Mouse (Mus musculus): ENCODE measurements at regions not wholly inside any gene's neighbourhood (a gene's known extent, or its start where the extent isn't known, plus 50 kb on each side); places are given as distances from the start of the nearest gene placed in this dataset.
A peak's percentile ranks its signal among the peaks of the same experiment; 100 is the strongest.

DNA sequence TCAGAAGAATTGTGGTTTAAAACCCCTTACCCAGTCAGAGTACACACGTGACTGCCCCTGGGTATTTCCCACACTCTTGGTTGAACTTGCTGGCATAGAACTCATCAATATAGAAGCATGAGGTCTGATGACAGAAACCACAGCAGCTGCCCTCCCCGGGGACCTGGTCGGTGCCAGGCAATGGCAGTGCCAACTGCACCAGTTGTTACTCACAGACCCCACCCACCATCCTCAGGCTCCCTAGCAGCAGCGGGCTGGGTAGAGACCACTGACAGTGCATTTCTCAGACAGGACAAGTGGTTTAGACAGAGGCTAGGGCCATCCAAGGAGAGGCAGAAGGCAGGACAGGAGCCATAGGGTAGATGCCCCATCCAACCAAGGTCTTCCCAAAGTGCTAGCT is 144.7 kb upstream of the Lhx5 start:
- no peaks in the 10 kb centered on the region for H3K36me3 ChIP-seq
- no peak overlapping the region for H3K4me3 ChIP-seq
- H3K4me2 ChIP-seq (replicated peaks) = no peak overlapping the region
- 83% methylated on average over 4 of the region's 4 CpGs for WGBS
- H3K27me3 ChIP-seq = peaks cover 67% of the 10 kb centered on the region
- no peak overlapping the region for H3K27ac ChIP-seq
- peaks cover 5% of the 10 kb centered on the region; the same call in 1 of the 2 replicates for H3K9me3 ChIP-seq
- ATAC-seq (ENCODE audit: insufficient number of reproducible peaks, insufficient read depth, low FRiP score, low TSS enrichment) = no peak
- no peak overlapping the region for H3K9ac ChIP-seq
- H3K4me1 ChIP-seq = peaks cover 7% of the 10 kb centered on the region; the same call in 1 of the 2 replicates

DNA sequence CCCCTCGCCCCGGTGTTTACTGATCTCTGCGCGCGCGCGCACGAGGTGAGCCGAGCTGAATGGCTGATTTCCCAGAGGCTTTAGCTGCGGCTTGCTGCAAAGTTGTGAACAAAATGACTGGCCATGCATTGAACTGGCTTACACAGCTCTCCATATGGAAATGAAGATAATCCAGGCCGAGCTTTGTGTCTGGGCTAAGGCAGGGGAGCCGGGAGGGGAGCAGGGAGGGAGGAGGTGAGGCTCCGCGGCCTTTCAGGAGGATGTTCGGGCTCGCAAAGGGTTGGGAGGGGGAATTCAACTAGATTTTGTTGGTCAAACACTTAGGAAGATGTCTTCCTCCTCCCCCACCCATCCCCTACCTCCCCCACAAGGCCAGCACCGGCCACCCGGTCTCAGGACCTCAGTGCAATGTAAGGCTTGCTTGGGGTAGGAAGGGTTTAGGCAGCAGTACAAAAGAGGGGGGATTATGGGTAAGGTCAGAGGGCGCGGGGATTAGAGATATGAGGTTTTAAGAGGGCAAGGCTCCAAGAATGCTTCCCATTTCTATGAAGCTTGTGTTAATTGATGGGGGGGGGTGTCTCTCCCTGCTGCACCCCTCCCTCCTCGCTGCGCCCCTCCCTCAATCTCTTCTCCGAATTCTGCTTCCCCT is 143.3 kb upstream of the Lhx5 start:
- peaks cover 7% of the 10 kb centered on the region; the same call in 1 of the 2 replicates for H3K4me1 ChIP-seq
- H3K27ac ChIP-seq = no peak overlapping the region
- H3K36me3 ChIP-seq = no peaks in the 10 kb centered on the region
- H3K9me3 ChIP-seq = peaks cover 5% of the 10 kb centered on the region; the same call in 1 of the 2 replicates
- peak overlapping the region; percentile 27 for H3K4me2 ChIP-seq (replicated peaks)
- H3K9ac ChIP-seq = no peak overlapping the region
- peaks cover 58% of the 10 kb centered on the region for H3K27me3 ChIP-seq
- H3K4me3 ChIP-seq = no peak overlapping the region
- no peak for ATAC-seq (ENCODE audit: insufficient number of reproducible peaks, insufficient read depth, low FRiP score, low TSS enrichment)
- WGBS = 3% methylated on average over 22 of the region's 23 CpGs

DNA sequence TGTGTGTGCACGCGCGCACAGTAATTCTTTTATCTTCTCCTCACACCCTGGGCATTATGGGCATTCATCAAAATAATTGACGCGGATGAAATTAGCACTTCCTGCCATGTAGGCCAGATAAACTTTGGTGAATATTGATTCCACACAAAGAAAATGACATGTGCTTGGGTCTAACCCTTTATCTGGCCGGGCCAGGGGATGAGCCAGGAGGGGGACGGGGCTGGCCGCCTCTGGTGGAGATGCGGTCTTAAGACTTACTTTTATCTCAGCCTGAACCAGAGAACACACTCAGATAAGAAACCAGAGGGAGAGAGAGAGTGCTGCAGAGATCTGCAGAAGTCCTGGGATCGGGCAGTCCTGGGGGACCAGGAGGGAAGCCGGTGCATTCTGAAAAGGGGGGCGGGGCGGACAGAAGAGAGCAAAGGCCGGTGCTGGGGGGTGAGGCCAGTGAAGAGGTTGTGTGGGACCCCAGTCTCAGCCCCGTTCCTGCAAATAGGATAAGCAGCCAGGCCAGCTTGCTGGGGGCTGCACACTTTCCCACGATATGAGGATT is 136.9 kb upstream of the Lhx5 start:
- ATAC-seq (ENCODE audit: insufficient number of reproducible peaks, insufficient read depth, low FRiP score, low TSS enrichment) = no peak
- 0 out of 2 replicates have a peak, but pooled peaks cover 3% of the 10 kb centered on the region for H3K4me1 ChIP-seq
- H3K4me3 ChIP-seq = no peak overlapping the region
- no peak overlapping the region for H3K4me2 ChIP-seq (replicated peaks)
- H3K27ac ChIP-seq = no peak overlapping the region
- H3K9ac ChIP-seq = no peak overlapping the region
- peaks cover 38% of the 10 kb centered on the region for H3K27me3 ChIP-seq
- H3K9me3 ChIP-seq = peaks cover 2% of the 10 kb centered on the region; the same call in 1 of the 2 replicates
- WGBS = 45% methylated on average over 16 of the region's 16 CpGs
- no peaks in the 10 kb centered on the region for H3K36me3 ChIP-seq

DNA sequence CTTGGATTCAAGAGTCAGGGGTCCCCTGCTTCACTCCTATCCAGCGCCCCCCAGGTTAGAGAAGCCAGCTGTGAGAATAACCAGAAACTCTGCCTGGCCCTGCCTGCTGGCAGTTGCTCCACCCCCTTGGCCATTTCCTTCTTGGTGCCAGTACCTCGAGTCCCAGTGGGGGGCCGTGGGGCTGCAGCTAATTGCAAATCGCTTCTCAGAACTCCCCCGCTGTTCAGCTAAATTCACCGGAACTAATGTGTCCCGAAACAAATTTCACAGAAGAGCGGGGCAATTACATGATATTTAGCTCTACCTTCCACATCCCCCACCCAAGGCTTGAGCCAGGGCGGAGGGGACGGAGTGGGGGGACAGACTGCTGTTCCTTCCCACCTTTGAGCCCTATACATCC is 134.3 kb upstream of the Lhx5 start:
- H3K4me2 ChIP-seq (replicated peaks) = no peak overlapping the region
- H3K4me1 ChIP-seq = peaks cover 11% of the 10 kb centered on the region
- no peak overlapping the region for H3K4me3 ChIP-seq
- WGBS = 4% methylated on average over 10 of the region's 10 CpGs
- H3K27ac ChIP-seq = no peak overlapping the region
- no peak overlapping the region for H3K9ac ChIP-seq
- no peaks in the 10 kb centered on the region for H3K9me3 ChIP-seq
- H3K27me3 ChIP-seq = peaks cover 64% of the 10 kb centered on the region
- no peak for ATAC-seq (ENCODE audit: insufficient number of reproducible peaks, insufficient read depth, low FRiP score, low TSS enrichment)
- H3K36me3 ChIP-seq = no peaks in the 10 kb centered on the region

DNA sequence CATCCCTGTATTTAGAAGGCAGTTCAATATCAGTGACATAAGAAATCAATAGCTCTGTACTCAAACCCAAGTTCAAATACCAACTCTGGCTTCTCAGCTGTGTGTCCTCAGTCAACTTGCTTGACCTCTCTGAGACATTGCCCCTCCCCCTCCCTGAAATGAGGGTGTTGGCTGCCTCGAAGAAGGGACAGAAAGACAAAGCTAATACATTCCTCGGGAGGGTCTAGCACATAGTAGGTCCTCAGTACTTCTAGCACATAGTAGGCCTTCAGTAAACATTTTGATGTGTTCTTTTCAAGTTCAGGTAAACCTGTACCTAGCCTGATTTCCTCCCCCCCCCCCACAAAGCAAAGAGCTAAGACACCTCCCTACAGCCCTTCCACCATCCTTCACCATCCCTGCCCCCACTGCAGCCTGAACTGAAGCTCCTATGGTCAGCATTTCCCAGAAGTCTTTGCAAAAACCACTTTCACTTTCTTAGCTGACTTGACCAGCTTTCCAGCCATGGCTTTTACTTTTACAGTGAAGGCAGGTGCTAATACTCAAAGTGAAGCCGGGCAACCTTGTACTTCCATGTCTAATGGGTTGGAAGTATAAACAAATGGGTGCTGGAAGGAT is 133.7 kb upstream of the Lhx5 start:
- H3K4me3 ChIP-seq = no peak overlapping the region
- H3K9me3 ChIP-seq = no peaks in the 10 kb centered on the region
- peaks cover 70% of the 10 kb centered on the region for H3K27me3 ChIP-seq
- no peaks in the 10 kb centered on the region for H3K36me3 ChIP-seq
- H3K9ac ChIP-seq = no peak overlapping the region
- no peak overlapping the region for H3K27ac ChIP-seq
- WGBS = 55% methylated on average over 3 of the region's 3 CpGs
- H3K4me2 ChIP-seq (replicated peaks) = no peak overlapping the region
- H3K4me1 ChIP-seq = peaks cover 15% of the 10 kb centered on the region
- no peak for ATAC-seq (ENCODE audit: insufficient number of reproducible peaks, insufficient read depth, low FRiP score, low TSS enrichment)

DNA sequence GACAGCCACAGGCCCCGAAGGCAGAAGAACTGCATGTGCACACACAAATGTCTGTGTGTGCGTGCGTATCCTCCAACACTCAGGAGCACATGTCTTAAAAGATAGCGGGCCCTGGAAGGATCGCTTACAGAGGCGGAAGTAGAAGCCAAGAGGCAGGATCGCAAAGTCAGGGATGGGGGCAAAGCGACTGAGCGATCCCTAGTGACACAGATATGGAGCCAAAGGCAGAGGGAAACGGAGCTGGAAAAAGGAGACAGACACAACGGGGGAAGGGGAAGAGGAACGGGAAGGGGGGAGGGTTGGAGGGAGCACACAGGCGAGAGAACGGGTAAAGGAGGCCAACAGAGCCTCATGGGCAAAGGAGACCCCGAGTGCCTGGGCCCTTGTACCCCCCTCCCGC is 129.8 kb upstream of the Lhx5 start:
- 6% methylated on average over 12 of the region's 16 CpGs for WGBS
- H3K27me3 ChIP-seq = peaks cover 84% of the 10 kb centered on the region
- peak overlapping the region; percentile 32 for H3K4me3 ChIP-seq
- no peaks in the 10 kb centered on the region for H3K36me3 ChIP-seq
- peak overlapping the region; percentile 58 for H3K4me2 ChIP-seq (replicated peaks)
- H3K9me3 ChIP-seq = no peaks in the 10 kb centered on the region
- peaks cover 15% of the 10 kb centered on the region for H3K4me1 ChIP-seq
- no peak overlapping the region for H3K27ac ChIP-seq
- H3K9ac ChIP-seq = peak overlapping the region; percentile 41
- no peak for ATAC-seq (ENCODE audit: insufficient number of reproducible peaks, insufficient read depth, low FRiP score, low TSS enrichment)

DNA sequence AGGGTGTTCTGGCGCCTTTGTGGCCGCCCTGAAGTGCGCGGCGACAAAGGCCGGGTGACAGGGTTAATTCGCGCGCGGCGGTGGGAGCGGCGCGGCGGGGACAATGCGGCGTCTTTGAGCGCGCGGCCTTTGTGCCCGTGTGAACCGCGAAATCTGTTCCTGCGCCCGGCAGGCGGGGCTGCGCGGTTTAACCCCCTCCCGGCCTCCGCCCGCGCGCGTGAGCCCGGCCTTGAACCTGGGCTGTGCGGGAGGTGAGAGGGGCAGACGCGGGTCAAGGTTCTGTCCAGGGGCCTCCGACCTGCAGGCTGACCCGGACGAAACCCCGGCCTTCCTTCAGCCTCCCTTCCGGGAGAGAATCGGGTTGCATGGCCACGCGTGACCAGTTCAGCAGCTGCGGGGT is 129.2 kb upstream of the Lhx5 start:
- Histone ChIP-seq H3K36me3 (no peaks in the 10 kb centered on the region), H3K9me3 (no peaks in the 10 kb centered on the region), H3K4me2 (replicated peaks) (peak overlapping the region; percentile 58), H3K4me3 (peak overlapping the region; percentile 32), H3K27ac (no peak overlapping the region), H3K27me3 (peaks cover 80% of the 10 kb centered on the region), H3K9ac (peak overlapping the region; percentile 41), H3K4me1 (peaks cover 12% of the 10 kb centered on the region)
- 2% methylated on average over 47 of the region's 47 CpGs for WGBS
- no peak for ATAC-seq (ENCODE audit: insufficient number of reproducible peaks, insufficient read depth, low FRiP score, low TSS enrichment)

DNA sequence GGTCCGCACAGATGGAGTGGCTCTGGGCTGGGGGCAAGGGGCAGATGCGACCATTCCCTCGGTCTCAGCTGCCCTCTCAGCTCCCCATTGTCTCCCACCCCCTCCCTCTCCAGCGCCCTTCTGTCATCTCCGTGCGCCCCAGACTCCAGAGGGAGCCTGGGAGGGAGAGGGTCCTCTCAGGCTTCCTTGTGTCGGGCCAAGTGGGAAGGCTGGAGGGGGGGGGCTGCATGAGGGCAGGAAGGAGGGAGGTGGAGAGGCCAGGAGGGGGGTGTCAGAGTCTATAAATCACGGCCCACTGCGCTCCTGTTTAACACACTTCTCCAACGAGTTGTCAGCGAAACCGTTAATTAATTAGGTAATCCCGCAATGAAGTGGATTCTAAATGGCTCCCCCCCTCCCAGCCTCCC is 127.2 kb upstream of the Lhx5 start:
- Histone ChIP-seq H3K27me3 (peaks cover 66% of the 10 kb centered on the region), H3K4me1 (peaks cover 12% of the 10 kb centered on the region), H3K9ac (no peak overlapping the region), H3K4me3 (no peak overlapping the region), H3K27ac (no peak overlapping the region), H3K9me3 (no peaks in the 10 kb centered on the region), H3K36me3 (no peaks in the 10 kb centered on the region), H3K4me2 (replicated peaks) (no peak overlapping the region; the same call in 1 of the 2 replicates)
- 24% methylated on average over 13 of the region's 13 CpGs for WGBS
- no peak for ATAC-seq (ENCODE audit: insufficient number of reproducible peaks, insufficient read depth, low FRiP score, low TSS enrichment)

DNA sequence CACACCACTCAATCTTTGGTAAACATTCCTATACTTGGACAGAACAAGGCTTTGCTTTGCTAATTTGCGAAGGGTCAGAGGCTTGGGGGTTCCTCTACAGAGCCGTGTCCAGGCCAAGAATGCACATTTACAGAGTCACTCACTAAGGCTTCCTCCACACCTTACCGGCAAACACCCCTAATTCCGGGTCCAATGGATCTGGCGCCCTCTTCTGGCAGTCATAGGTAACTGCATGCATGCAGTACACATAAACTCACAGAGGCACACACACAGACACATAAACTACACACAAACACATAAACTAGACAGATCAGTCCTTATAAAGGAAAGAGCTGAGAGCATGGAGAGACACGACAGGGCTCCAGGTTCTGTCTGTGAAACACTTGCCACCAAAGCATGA is 119.2 kb upstream of the Lhx5 start:
- Histone ChIP-seq H3K9ac (no peak overlapping the region), H3K27me3 (0 out of 2 replicates have a peak, but pooled peaks cover 10% of the 10 kb centered on the region), H3K4me3 (no peak overlapping the region), H3K36me3 (no peaks in the 10 kb centered on the region), H3K4me2 (replicated peaks) (no peak overlapping the region), H3K9me3 (0 out of 2 replicates have a peak, but pooled peaks cover 4% of the 10 kb centered on the region), H3K27ac (no peak overlapping the region), H3K4me1 (no peaks in the 10 kb centered on the region)
- no peak for ATAC-seq (ENCODE audit: insufficient number of reproducible peaks, insufficient read depth, low FRiP score, low TSS enrichment)
- 87% methylated on average over 6 of the region's 6 CpGs for WGBS

DNA sequence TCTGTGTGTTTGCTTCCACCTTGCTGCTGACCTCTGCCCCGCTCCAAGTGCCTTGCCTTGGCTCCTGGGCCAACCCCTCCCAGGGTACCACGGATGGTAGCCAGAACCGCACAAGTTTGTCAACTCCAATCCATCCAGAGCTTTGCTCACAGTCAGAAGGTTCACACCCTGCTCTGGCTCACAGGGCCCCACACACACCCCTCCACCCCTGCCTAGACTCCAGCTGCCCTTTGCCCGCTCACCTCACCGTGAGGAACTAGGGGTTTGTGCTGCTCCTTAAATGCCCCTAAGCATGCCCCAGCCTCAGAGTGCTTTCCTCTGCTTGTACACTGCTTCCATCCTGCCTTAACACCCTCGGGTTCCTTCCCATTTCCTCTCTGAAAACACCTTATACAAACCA is 117.5 kb upstream of the Lhx5 start:
- WGBS = 70% methylated on average over 6 of the region's 6 CpGs
- 0 out of 2 replicates have a peak, but pooled peaks cover 10% of the 10 kb centered on the region for H3K27me3 ChIP-seq
- no peak overlapping the region for H3K4me2 ChIP-seq (replicated peaks)
- ATAC-seq (ENCODE audit: insufficient number of reproducible peaks, insufficient read depth, low FRiP score, low TSS enrichment) = no peak
- no peaks in the 10 kb centered on the region for H3K4me1 ChIP-seq
- 0 out of 2 replicates have a peak, but pooled peaks cover 4% of the 10 kb centered on the region for H3K9me3 ChIP-seq
- H3K36me3 ChIP-seq = no peaks in the 10 kb centered on the region
- no peak overlapping the region for H3K4me3 ChIP-seq
- H3K9ac ChIP-seq = no peak overlapping the region
- H3K27ac ChIP-seq = no peak overlapping the region

DNA sequence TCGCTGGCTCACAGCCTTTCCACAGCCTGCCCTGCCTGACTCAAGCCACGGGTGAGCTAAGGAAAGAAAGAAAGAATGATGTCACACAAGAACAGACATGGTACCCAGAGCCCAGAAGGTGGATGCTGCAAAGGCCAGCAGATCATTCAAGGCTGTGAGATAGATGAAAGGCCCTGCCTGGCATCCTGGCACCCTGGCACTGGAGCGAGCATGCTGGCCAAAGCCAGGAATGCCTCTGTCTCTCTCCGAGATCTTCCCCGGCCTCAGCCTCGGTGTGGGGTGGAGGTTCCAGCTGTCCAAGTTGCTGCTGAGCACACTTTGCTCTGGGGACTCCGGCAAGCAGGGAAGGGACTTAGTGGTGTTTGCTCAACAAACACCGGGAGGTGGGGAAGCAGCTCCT is 116.4 kb upstream of the Lhx5 start:
- Histone ChIP-seq H3K4me1 (no peaks in the 10 kb centered on the region), H3K27ac (no peak overlapping the region), H3K27me3 (peaks cover 14% of the 10 kb centered on the region; the same call in 1 of the 2 replicates)

DNA sequence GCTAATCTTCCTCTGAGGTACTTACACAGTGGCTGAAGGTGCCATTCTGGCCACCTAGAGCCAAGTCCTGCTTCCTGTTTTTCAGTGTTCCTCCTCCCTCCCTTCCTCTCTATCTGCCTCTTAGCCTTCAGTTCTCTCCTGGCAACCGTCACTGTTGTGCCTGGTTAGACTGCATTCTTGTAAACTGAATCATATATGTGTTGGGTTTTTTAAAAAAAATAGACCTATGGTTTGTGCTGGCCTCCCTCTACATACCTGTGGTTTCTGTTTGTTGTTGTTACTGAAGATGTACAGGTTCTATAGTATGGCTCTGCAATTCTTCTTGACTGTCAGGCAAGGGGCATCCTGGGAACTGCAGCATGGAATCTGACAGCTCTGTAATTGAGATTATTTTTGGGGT is 112.5 kb upstream of the Lhx5 start:
- 50% methylated on average over 1 of the region's 1 CpGs for WGBS
- no peak overlapping the region for H3K4me3 ChIP-seq

More for the DNA sequence above, 116.4 kb upstream of the Lhx5 start:
- 0 out of 2 replicates have a peak, but pooled peaks cover 4% of the 10 kb centered on the region for H3K9me3 ChIP-seq
- H3K4me2 ChIP-seq (replicated peaks) = no peak overlapping the region
- no peak overlapping the region for H3K9ac ChIP-seq
- ATAC-seq (ENCODE audit: insufficient number of reproducible peaks, insufficient read depth, low FRiP score, low TSS enrichment) = no peak
- WGBS = 53% methylated on average over 8 of the region's 8 CpGs
- no peak overlapping the region for H3K4me3 ChIP-seq
- no peaks in the 10 kb centered on the region for H3K36me3 ChIP-seq

More for the DNA sequence above, 112.5 kb upstream of the Lhx5 start:
- Histone ChIP-seq H3K27ac (no peak overlapping the region), H3K9me3 (no peaks in the 10 kb centered on the region), H3K4me2 (replicated peaks) (no peak overlapping the region), H3K9ac (no peak overlapping the region), H3K36me3 (no peaks in the 10 kb centered on the region), H3K27me3 (peaks cover 41% of the 10 kb centered on the region), H3K4me1 (0 out of 2 replicates have a peak, but pooled peaks cover 3% of the 10 kb centered on the region)
- no peak for ATAC-seq (ENCODE audit: insufficient number of reproducible peaks, insufficient read depth, low FRiP score, low TSS enrichment)
